Mouse (Mus musculus): ENCODE data around the gene 1700080O16Rik. TPM values are rescaled to one million over a fixed set of nuclear protein-coding genes. Genes with fewer than 3 reads are reported as not detected.

1700080O16Rik gene
- total RNA-seq (2023) = not detected

GRCm38 (mm10) chrX:51972672-51973071 is at the start of gene 1700080O16Rik:
Gene 1700080O16Rik (minus strand): TSS chrX:51972772.

Other genes starting within 250 kb of the 1700080O16Rik start
- gene Usp26, start 171.5 kb downstream of the 1700080O16Rik start, total RNA-seq (2023) = not detected
- under 1 TPM; 0.27 to 0.46 TPM for gene Gpc4, start 192.5 kb upstream of the 1700080O16Rik start, total RNA-seq (2023)